In the genomic region with DNA sequence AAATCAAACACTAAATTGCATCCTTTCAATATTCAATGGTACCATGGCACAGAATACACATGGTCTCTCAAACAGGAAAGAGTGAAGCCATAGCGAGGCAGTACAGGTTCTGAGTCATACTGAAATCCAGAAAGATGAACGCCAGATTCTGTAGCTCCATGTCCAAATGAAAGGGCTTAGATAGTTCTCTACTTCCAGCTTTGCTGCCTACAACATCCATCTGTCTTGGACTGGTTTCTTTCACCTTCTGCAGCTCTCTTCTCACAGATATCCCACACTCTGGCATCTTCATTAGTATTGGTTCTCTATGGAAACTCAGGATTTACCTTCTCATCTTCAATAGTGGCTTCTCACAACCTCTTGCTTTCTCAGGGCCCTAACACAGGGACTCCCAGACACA, we compare ENCODE assay signal across 24 mouse cellular contexts.
DNase-seq lines count a peak whose midpoint lies in the region; ATAC-seq and TF ChIP-seq lines count a peak whose summit lies in the region.
"Had no signal": no experiment of that assay in that cellular context is flagged by ENCODE, and none has a peak within 500 bp of the region (broad histone marks: within the 10 kb centered on the region; RNA-seq: fewer than 3 reads in every experiment).

No protein-coding gene starts in this region.

- no peaks in the 10 kb centered on the region for H3K36me3 ChIP-seq in intestine, postnatal 0 days (ENCODE audit: control insufficient read depth, insufficient read depth)
- H3K36me3 ChIP-seq: embryonic facial prominence, embryonic 13.5 days; embryonic facial prominence, embryonic 15.5 days; forebrain, embryonic 15.5 days; G1E had no signal

- H3K9me3 ChIP-seq in intestine, postnatal 0 days (ENCODE audit: control insufficient read depth): no peaks in the 10 kb centered on the region
- H3K9me3 ChIP-seq: embryonic facial prominence, embryonic 13.5 days; embryonic facial prominence, embryonic 15.5 days; forebrain, embryonic 13.5 days; forebrain, embryonic 15.5 days; G1E had no signal

- WGBS in intestine, postnatal 0 days: 88% methylated on average over 2 of the region's 2 CpGs

- no peak overlapping the region for H3K9ac ChIP-seq in intestine, postnatal 0 days (ENCODE audit: low read depth, low read length)
- H3K9ac ChIP-seq: embryonic facial prominence, embryonic 13.5 days; embryonic facial prominence, embryonic 15.5 days; forebrain, embryonic 13.5 days; forebrain, embryonic 15.5 days; forebrain, postnatal 0 days had no signal

- no peak for ATAC-seq in intestine, postnatal 0 days
- ATAC-seq: activated CD4-positive, CD25-positive, alpha-beta regulatory T cell, adult 4 months; forebrain, embryonic 13.5 days; forebrain, embryonic 15.5 days; forebrain, postnatal 0 days; Patski had no signal

- TF ChIP-seq CTCF in intestine, postnatal 0 days (IDR thresholded peaks at IDR 0.05; ENCODE audit: low read depth): no peak

- H3K4me3 ChIP-seq in intestine, postnatal 0 days (ENCODE audit: low read depth, low read length): no peak overlapping the region
- H3K4me3 ChIP-seq: embryonic facial prominence, embryonic 13.5 days; embryonic facial prominence, embryonic 15.5 days; forebrain, embryonic 13.5 days; forebrain, embryonic 15.5 days had no signal

- peak; percentile 8 for DNase-seq in right cerebral cortex, adult 18-20 months
- DNase-seq in right cerebral cortex, postnatal 25 days: no peak
- DNase-seq in brain, adult 2 months (ENCODE audit: low read depth, low spot score): peak; percentile 55
- DNase-seq in telencephalon, adult 2 months (ENCODE audit: low read depth, low spot score): peak; percentile 38
- no peak for DNase-seq in urinary bladder, postnatal 10 days (ENCODE audit: low spot score)
- DNase-seq: adrenal gland, adult 8-10 months; adrenal gland, postnatal 14 days; adrenal gland, postnatal 36 days; cerebellum, adult 11 months; cerebellum, adult 18-20 months; cerebellum, adult 8-10 months; cerebellum, adult 9-11 months; cerebellum, postnatal 14 days; cerebellum, postnatal 36 days; embryo, embryonic 11 days; forebrain, postnatal 0 days had no signal

- H3K27me3 ChIP-seq in intestine, postnatal 0 days (replicated peaks; ENCODE audit: control insufficient read depth, insufficient read depth, low read length): no peaks in the 10 kb centered on the region
- H3K27me3 ChIP-seq: embryonic facial prominence, embryonic 13.5 days; embryonic facial prominence, embryonic 15.5 days; forebrain, embryonic 13.5 days; forebrain, embryonic 15.5 days had no signal

- no peaks in the 10 kb centered on the region for H3K4me1 ChIP-seq in intestine, postnatal 0 days (replicated peaks; ENCODE audit: control insufficient read depth, insufficient read depth, low read length)
- H3K4me1 ChIP-seq: embryonic facial prominence, embryonic 15.5 days had no signal

- no peak overlapping the region for H3K4me2 ChIP-seq in intestine, postnatal 0 days (replicated peaks; ENCODE audit: low read depth)
- H3K4me2 ChIP-seq: embryonic facial prominence, embryonic 13.5 days; embryonic facial prominence, embryonic 15.5 days; forebrain, embryonic 13.5 days; forebrain, embryonic 15.5 days had no signal

- no peak overlapping the region for H3K27ac ChIP-seq in intestine, postnatal 0 days (ENCODE audit: low read depth, low read length)
- H3K27ac ChIP-seq: embryonic facial prominence, embryonic 13.5 days; embryonic facial prominence, embryonic 15.5 days; forebrain, embryonic 13.5 days; forebrain, embryonic 15.5 days had no signal

Comparison
In these comparisons a context has a peak if more than half of its experiments do, and no peak if none do; other contexts are left out.
1. DNase-seq: peak in right cerebral cortex, adult 18-20 months (single experiment), brain, adult 2 months (single experiment) and telencephalon, adult 2 months (single experiment); none in right cerebral cortex, postnatal 25 days (single experiment) and urinary bladder, postnatal 10 days (single experiment).